ENCODE assay signal across 9 mouse cellular contexts in the genomic region with DNA sequence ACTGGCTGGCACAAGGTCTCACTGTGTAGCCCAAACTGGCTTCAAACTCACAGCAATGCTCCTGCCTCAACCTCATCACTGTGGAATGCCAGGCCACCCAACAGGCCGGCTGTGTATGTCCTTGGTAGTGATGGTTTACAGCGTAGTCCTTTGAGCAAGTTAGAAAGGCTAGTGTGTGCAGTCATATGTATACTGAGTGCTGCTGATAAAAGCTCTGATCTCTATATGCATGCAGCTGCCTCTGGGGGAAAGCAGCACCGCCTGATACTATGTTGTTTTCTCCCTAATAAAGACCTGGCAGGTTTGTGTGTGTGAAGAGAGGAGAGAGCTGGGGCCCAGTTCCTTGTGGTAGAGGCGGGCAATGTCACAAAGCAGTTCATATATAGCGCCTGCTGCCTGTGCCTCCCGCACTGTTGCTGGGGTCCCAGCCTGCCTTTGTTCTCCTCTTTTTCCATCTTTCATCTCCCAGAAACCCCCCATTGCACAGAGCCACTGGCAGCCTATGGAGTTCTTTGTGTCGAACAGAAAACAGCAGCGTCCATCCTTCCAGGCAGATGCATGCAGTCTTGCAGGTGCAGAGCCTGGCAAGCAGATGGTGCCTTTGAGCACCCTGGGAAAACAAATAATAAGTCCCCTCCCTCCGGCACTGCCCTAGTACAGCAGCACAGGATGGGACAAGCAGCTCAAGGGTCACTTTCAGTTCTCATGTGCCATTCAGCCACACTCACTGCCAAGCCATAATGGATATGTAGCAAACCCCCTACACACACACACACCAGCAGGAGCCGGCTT.
A peak's percentile ranks its signal among the peaks of the same experiment; 100 is the strongest.
DNase-seq lines count a peak whose midpoint lies in the region; ATAC-seq and TF ChIP-seq lines count a peak whose summit lies in the region.
"Had no signal": no experiment of that assay in that cellular context is flagged by ENCODE, and none has a peak within 500 bp of the region (broad histone marks: within the 10 kb centered on the region; RNA-seq: fewer than 3 reads in every experiment).

No protein-coding gene starts in this region.

- no peak overlapping the region for H3K4me2 ChIP-seq in neural tube, embryonic 11.5 days (ENCODE audit: low read depth)

- intact Hi-C loops in left cerebral cortex, adult 2 months (cut with DNase I), result loop anchor here (5.0 kb wide), 3 partner anchors 52 to 147 kb away; partner anchors contain the start of gene Gsk3b
- intact Hi-C loops in left cerebral cortex, postnatal 25 days (cut with DNase I), result loop anchor here (5.0 kb wide), 1 partner anchor 207 kb away; no protein-coding TSS in a partner anchor

- no peak for DNase-seq in left cerebral cortex, adult 2 months (ENCODE audit: extremely low spot score in 1 of 2, low spot score in 2 of 2)
- DNase-seq in left cerebral cortex, postnatal 25 days (ENCODE audit: low spot score in 2 of 2), result no peak
- peak; percentile 44 for DNase-seq in forebrain, embryonic 10.5 days (ENCODE audit: extremely low spot score, low spot score)
- DNase-seq in kidney, postnatal 14 days, result peak; percentile 37
- peak; percentile 77 for DNase-seq in neural tube, embryonic 11.5 days (ENCODE audit: low spot score)
- DNase-seq in frontal cortex, postnatal 10 days (ENCODE audit: low spot score in 2 of 2), result no peak
- no peak for DNase-seq in layer of hippocampus, adult 9-11 months

- H3K27ac ChIP-seq in left cerebral cortex, adult 2 months, result no peak overlapping the region
- H3K27ac ChIP-seq in forebrain, embryonic 10.5 days, result peak overlapping the region; percentile 83
- peak overlapping the region; percentile 90 for H3K27ac ChIP-seq in neural tube, embryonic 11.5 days (ENCODE audit: low read depth, low read length)

- H3K4me3 ChIP-seq in left cerebral cortex, adult 2 months, result no peak overlapping the region
- no peak overlapping the region for H3K4me3 ChIP-seq in forebrain, embryonic 10.5 days
- no peak overlapping the region for H3K4me3 ChIP-seq in neural tube, embryonic 11.5 days (ENCODE audit: low read depth, low read length)

- peaks cover 51% of the 10 kb centered on the region for H3K4me1 ChIP-seq in forebrain, embryonic 10.5 days
- peaks cover 25% of the 10 kb centered on the region for H3K4me1 ChIP-seq in neural tube, embryonic 11.5 days (ENCODE audit: control insufficient read depth, insufficient read depth, low read length)

- no peaks in the 10 kb centered on the region for H3K36me3 ChIP-seq in forebrain, embryonic 10.5 days (replicated peaks)
- no peaks in the 10 kb centered on the region for H3K36me3 ChIP-seq in neural tube, embryonic 11.5 days (ENCODE audit: control insufficient read depth, insufficient read depth, low read length)
- H3K36me3 ChIP-seq: G1E had no signal

- peak; percentile 36 for TF ChIP-seq CTCF in left cerebral cortex, adult 2 months (IDR thresholded peaks at IDR 0.05)

- no peaks in the 10 kb centered on the region for H3K9me3 ChIP-seq in forebrain, embryonic 10.5 days
- no peaks in the 10 kb centered on the region for H3K9me3 ChIP-seq in neural tube, embryonic 11.5 days (ENCODE audit: control insufficient read depth, low read length)
- H3K9me3 ChIP-seq: G1E had no signal

- peak; percentile 85 for ATAC-seq in neural tube, embryonic 11.5 days (ENCODE audit: insufficient read depth, low FRiP score, low TSS enrichment)
- ATAC-seq in erythroblast, adult 5-6 weeks (replicated peaks; ENCODE audit: low FRiP score, poor library complexity, severe bottlenecking), result no peak

- H3K9ac ChIP-seq in neural tube, embryonic 11.5 days (ENCODE audit: low read length), result peak overlapping the region; percentile 24; the same call in 1 of the 2 replicates

- no peaks in the 10 kb centered on the region for H3K27me3 ChIP-seq in forebrain, embryonic 10.5 days (ENCODE audit: poor library complexity, severe bottlenecking)
- H3K27me3 ChIP-seq in neural tube, embryonic 11.5 days (ENCODE audit: control insufficient read depth, insufficient read depth, low read length), result no peaks in the 10 kb centered on the region

- WGBS in forebrain, embryonic 10.5 days, result 55% methylated on average over 10 of the region's 10 CpGs
- 26% methylated on average over 10 of the region's 10 CpGs for WGBS in neural tube, embryonic 11.5 days

Comparison
In these comparisons a context has a peak if more than half of its experiments do, and no peak if none do; other contexts are left out.
1. DNase-seq: peak in forebrain, embryonic 10.5 days (single experiment), kidney, postnatal 14 days (single experiment) and neural tube, embryonic 11.5 days (single experiment); none in left cerebral cortex, adult 2 months (0 of 2), left cerebral cortex, postnatal 25 days (0 of 2), frontal cortex, postnatal 10 days (0 of 2) and layer of hippocampus, adult 9-11 months (single experiment).